Mouse (Mus musculus): ENCODE data around the gene Ccdc92b. TPM values are rescaled to one million over a fixed set of nuclear protein-coding genes. Genes with fewer than 3 reads are reported as not detected.

The Ccdc92b gene
- polyA plus RNA-seq, 1 experiment from 2014 or later = 0.29 TPM

- Histone ChIP-seq H3K4me1 (ENCODE audit: control insufficient read depth, insufficient read depth, low read length) (peaks cover 10% of the 10 kb centered on the region), H3K4me3 (ENCODE audit: low read length) (no peak overlapping the region), H3K9me3 (ENCODE audit: control insufficient read depth, low read length) (no peaks in the 10 kb centered on the region), H3K27me3 (replicated peaks; ENCODE audit: control insufficient read depth, insufficient read depth, low read length) (peaks cover 31% of the 10 kb centered on the region), H3K36me3 (ENCODE audit: control insufficient read depth, insufficient read depth, low read length) (no peaks in the 10 kb centered on the region), H3K9ac (ENCODE audit: low read depth, low read length) (no peak overlapping the region), H3K4me2 (ENCODE audit: low read depth, low read length) (no peak overlapping the region), H3K27ac (ENCODE audit: low read length) (no peak overlapping the region)
- 33% methylated on average over 5 of the region's 5 CpGs for WGBS
- ATAC-seq = no peak
Observed at GRCm38 (mm10) chr11:74610068-74610467, 9.3 kb upstream of the Ccdc92b start.

GRCm38 (mm10) chr11:74610545-74611176, 8.7 kb upstream of the Ccdc92b start, which contains the start of gene Rap1gap2:
TSS of gene Rap1gap2 (minus strand) at chr11:74610915.
- Histone ChIP-seq H3K9ac (ENCODE audit: low read depth, low read length) (peak within 1 kb of the TSS; percentile 55), H3K27ac (ENCODE audit: low read length) (no peak within 1 kb of the TSS), H3K4me2 (ENCODE audit: low read depth, low read length) (peak within 1 kb of the TSS; percentile 72), H3K4me3 (ENCODE audit: low read length) (peak within 1 kb of the TSS; percentile 48), H3K27me3 (replicated peaks; ENCODE audit: control insufficient read depth, insufficient read depth, low read length) (peaks cover 31% of the 10 kb centered on the region), H3K36me3 (ENCODE audit: control insufficient read depth, insufficient read depth, low read length) (no peaks in the 10 kb centered on the region), H3K9me3 (ENCODE audit: control insufficient read depth, low read length) (no peaks in the 10 kb centered on the region), H3K4me1 (ENCODE audit: control insufficient read depth, insufficient read depth, low read length) (peaks cover 10% of the 10 kb centered on the region)
- no peak; the same call in 1 of the 2 replicates for ATAC-seq
- WGBS = 2% methylated on average over 50 of the region's 50 CpGs

- Histone ChIP-seq H3K4me2 (ENCODE audit: low read depth, low read length) (no peak overlapping the region; the same call in 1 of the 2 replicates), H3K27me3 (replicated peaks; ENCODE audit: control insufficient read depth, insufficient read depth, low read length) (peaks cover 31% of the 10 kb centered on the region)
Observed at GRCm38 (mm10) chr11:74611437-74611836, 8.0 kb upstream of the Ccdc92b start.

GRCm38 (mm10) chr11:74613428-74613827, 6.0 kb upstream of the Ccdc92b start:
- no peak overlapping the region for H3K27ac ChIP-seq (ENCODE audit: low read length)
- H3K4me1 ChIP-seq (ENCODE audit: control insufficient read depth, insufficient read depth, low read length) = peaks cover 10% of the 10 kb centered on the region
- no peak overlapping the region for H3K4me2 ChIP-seq (ENCODE audit: low read depth, low read length)
- H3K27me3 ChIP-seq (replicated peaks; ENCODE audit: control insufficient read depth, insufficient read depth, low read length) = peaks cover 31% of the 10 kb centered on the region
- WGBS = 68% methylated on average over 4 of the region's 4 CpGs
- H3K9me3 ChIP-seq (ENCODE audit: control insufficient read depth, low read length) = no peaks in the 10 kb centered on the region
- no peak for ATAC-seq
- H3K4me3 ChIP-seq (ENCODE audit: low read length) = no peak overlapping the region
- H3K9ac ChIP-seq (ENCODE audit: low read depth, low read length) = no peak overlapping the region
- H3K36me3 ChIP-seq (ENCODE audit: control insufficient read depth, insufficient read depth, low read length) = no peaks in the 10 kb centered on the region

More at GRCm38 (mm10) chr11:74611437-74611836, 8.0 kb upstream of the Ccdc92b start:
- Histone ChIP-seq H3K4me3 (ENCODE audit: low read length) (no peak overlapping the region; the same call in 1 of the 2 replicates), H3K9me3 (ENCODE audit: control insufficient read depth, low read length) (no peaks in the 10 kb centered on the region), H3K9ac (ENCODE audit: low read depth, low read length) (no peak overlapping the region), H3K4me1 (ENCODE audit: control insufficient read depth, insufficient read depth, low read length) (peaks cover 10% of the 10 kb centered on the region), H3K36me3 (ENCODE audit: control insufficient read depth, insufficient read depth, low read length) (no peaks in the 10 kb centered on the region), H3K27ac (ENCODE audit: low read length) (no peak overlapping the region)
- ATAC-seq = no peak
- WGBS = 9% methylated on average over 7 of the region's 7 CpGs

GRCm38 (mm10) chr11:74615571-74615970, 3.8 kb upstream of the Ccdc92b start:
- Histone ChIP-seq H3K4me2 (ENCODE audit: low read depth, low read length) (no peak overlapping the region), H3K4me3 (ENCODE audit: low read length) (no peak overlapping the region), H3K9ac (ENCODE audit: low read depth, low read length) (no peak overlapping the region), H3K36me3 (ENCODE audit: control insufficient read depth, insufficient read depth, low read length) (no peaks in the 10 kb centered on the region), H3K27ac (ENCODE audit: low read length) (no peak overlapping the region), H3K4me1 (ENCODE audit: control insufficient read depth, insufficient read depth, low read length) (peaks cover 14% of the 10 kb centered on the region), H3K9me3 (ENCODE audit: control insufficient read depth, low read length) (no peaks in the 10 kb centered on the region), H3K27me3 (replicated peaks; ENCODE audit: control insufficient read depth, insufficient read depth, low read length) (peaks cover 28% of the 10 kb centered on the region)
- ATAC-seq = no peak
- WGBS = 55% methylated on average over 5 of the region's 5 CpGs

GRCm38 (mm10) chr11:74619956-74620300, 523 bp downstream of the Ccdc92b start:
- WGBS = 4% methylated on average over 16 of the region's 16 CpGs
- no peak for ATAC-seq
- Histone ChIP-seq H3K4me1 (ENCODE audit: control insufficient read depth, insufficient read depth, low read length) (peaks cover 13% of the 10 kb centered on the region; the same call in 1 of the 2 replicates), H3K9ac (ENCODE audit: low read depth, low read length) (no peak overlapping the region), H3K4me3 (ENCODE audit: low read length) (peak overlapping the region; percentile 33), H3K36me3 (ENCODE audit: control insufficient read depth, insufficient read depth, low read length) (no peaks in the 10 kb centered on the region), H3K27ac (ENCODE audit: low read length) (no peak overlapping the region), H3K9me3 (ENCODE audit: control insufficient read depth, low read length) (no peaks in the 10 kb centered on the region), H3K27me3 (replicated peaks; ENCODE audit: control insufficient read depth, insufficient read depth, low read length) (peaks cover 18% of the 10 kb centered on the region), H3K4me2 (ENCODE audit: low read depth, low read length) (peak overlapping the region; percentile 58)

- ATAC-seq = no peak
- Histone ChIP-seq H3K4me1 (ENCODE audit: control insufficient read depth, insufficient read depth, low read length) (peaks cover 13% of the 10 kb centered on the region; the same call in 1 of the 2 replicates), H3K4me3 (ENCODE audit: low read length) (no peak overlapping the region), H3K4me2 (ENCODE audit: low read depth, low read length) (no peak overlapping the region), H3K9ac (ENCODE audit: low read depth, low read length) (no peak overlapping the region), H3K27ac (ENCODE audit: low read length) (no peak overlapping the region), H3K36me3 (ENCODE audit: control insufficient read depth, insufficient read depth, low read length) (no peaks in the 10 kb centered on the region), H3K9me3 (ENCODE audit: control insufficient read depth, low read length) (no peaks in the 10 kb centered on the region), H3K27me3 (replicated peaks; ENCODE audit: control insufficient read depth, insufficient read depth, low read length) (peaks cover 18% of the 10 kb centered on the region)
- 63% methylated on average over 8 of the region's 8 CpGs for WGBS
Observed at GRCm38 (mm10) chr11:74621974-74622669, 2.7 kb downstream of the Ccdc92b start.

GRCm38 (mm10) chr11:74623693-74624092, 4.3 kb downstream of the Ccdc92b start:
- Histone ChIP-seq H3K9ac (ENCODE audit: low read depth, low read length) (no peak overlapping the region), H3K27me3 (replicated peaks; ENCODE audit: control insufficient read depth, insufficient read depth, low read length) (peaks cover 18% of the 10 kb centered on the region), H3K4me2 (ENCODE audit: low read depth, low read length) (no peak overlapping the region), H3K27ac (ENCODE audit: low read length) (no peak overlapping the region), H3K4me1 (ENCODE audit: control insufficient read depth, insufficient read depth, low read length) (peaks cover 13% of the 10 kb centered on the region; the same call in 1 of the 2 replicates), H3K36me3 (ENCODE audit: control insufficient read depth, insufficient read depth, low read length) (no peaks in the 10 kb centered on the region), H3K4me3 (ENCODE audit: low read length) (no peak overlapping the region), H3K9me3 (ENCODE audit: control insufficient read depth, low read length) (no peaks in the 10 kb centered on the region)
- peak; percentile 85 for ATAC-seq
- 58% methylated on average over 6 of the region's 6 CpGs for WGBS

GRCm38 (mm10) chr11:74625333-74625732, 5.9 kb downstream of the Ccdc92b start:
- Histone ChIP-seq H3K36me3 (ENCODE audit: control insufficient read depth, insufficient read depth, low read length) (no peaks in the 10 kb centered on the region), H3K4me2 (ENCODE audit: low read depth, low read length) (no peak overlapping the region), H3K4me3 (ENCODE audit: low read length) (no peak overlapping the region), H3K27ac (ENCODE audit: low read length) (no peak overlapping the region), H3K4me1 (ENCODE audit: control insufficient read depth, insufficient read depth, low read length) (peaks cover 6% of the 10 kb centered on the region; the same call in 1 of the 2 replicates), H3K27me3 (replicated peaks; ENCODE audit: control insufficient read depth, insufficient read depth, low read length) (peaks cover 10% of the 10 kb centered on the region), H3K9me3 (ENCODE audit: control insufficient read depth, low read length) (no peaks in the 10 kb centered on the region), H3K9ac (ENCODE audit: low read depth, low read length) (no peak overlapping the region)
- ATAC-seq = no peak
